Comparison of ENCODE assay signal across 21 mouse cellular contexts in genomic region chr1:160330222-160330621, GRCm38 (mm10).
DNase-seq lines count a peak whose midpoint lies in the region; ATAC-seq and TF ChIP-seq lines count a peak whose summit lies in the region.
"Had no signal": no experiment of that assay in that cellular context is flagged by ENCODE, and none has a peak within 500 bp of the region (broad histone marks: within the 10 kb centered on the region; RNA-seq: fewer than 3 reads in every experiment).

No protein-coding gene starts in this region.

- H3K9ac ChIP-seq in liver, embryonic 11.5 days (ENCODE audit: low read depth, low read length): no peak overlapping the region; the same call in 1 of the 2 replicates
- H3K9ac ChIP-seq: heart, embryonic 13.5 days; hindbrain, embryonic 14.5 days; kidney, embryonic 15.5 days; limb, embryonic 15.5 days had no signal

- no peaks in the 10 kb centered on the region for H3K9me3 ChIP-seq in liver, embryonic 11.5 days (ENCODE audit: control insufficient read depth, low read length)
- no peaks in the 10 kb centered on the region for H3K9me3 ChIP-seq in midbrain, embryonic 10.5 days (replicated peaks)
- H3K9me3 ChIP-seq: heart, embryonic 13.5 days; kidney, embryonic 15.5 days; limb, embryonic 15.5 days had no signal

- peak in 1 of 2 experiments; percentile 5 for DNase-seq in left cerebral cortex, adult 2 months (ENCODE audit: extremely low spot score in 1 of 2, low spot score in 2 of 2)
- no peak for DNase-seq in left cerebral cortex, postnatal 36 days (ENCODE audit: low spot score in 2 of 2)
- peak; percentile 60 for DNase-seq in c-Kit-positive CD71-positive TER-119-positive erythroid progenitor cells, embryonic 14.5 days (ENCODE audit: low spot score)
- no peak for DNase-seq in liver, embryonic 11.5 days (ENCODE audit: low spot score)
- no peak for DNase-seq in midbrain, embryonic 10.5 days (ENCODE audit: low spot score)
- no peak for DNase-seq in adrenal gland, adult 2 months
- no peak for DNase-seq in heart, adult 8-10 months (ENCODE audit: low spot score)
- DNase-seq: adrenal gland, postnatal 10 days; cerebellum, adult 11 months; cerebellum, postnatal 14 days; gastrocnemius, postnatal 36 days; thymus, postnatal 36 days had no signal

- peak; percentile 90 for ATAC-seq in liver, embryonic 11.5 days (replicated peaks; ENCODE audit: low FRiP score)
- ATAC-seq in megakaryocyte, adult 5-6 weeks (ENCODE audit: poor library complexity, severe bottlenecking): peak; percentile 43
- ATAC-seq: forebrain, embryonic 14.5 days; intestine, embryonic 16.5 days; lung, postnatal 0 days had no signal

- H3K4me1 ChIP-seq in liver, embryonic 11.5 days (replicated peaks; ENCODE audit: control insufficient read depth, insufficient read depth, low read length): peaks cover 28% of the 10 kb centered on the region
- no peaks in the 10 kb centered on the region for H3K4me1 ChIP-seq in midbrain, embryonic 10.5 days
- H3K4me1 ChIP-seq: limb, embryonic 15.5 days had no signal

- no peak for TF ChIP-seq CTCF in left cerebral cortex, adult 2 months (IDR thresholded peaks at IDR 0.05)

- H3K4me3 ChIP-seq in left cerebral cortex, adult 2 months: no peak overlapping the region
- no peak overlapping the region for H3K4me3 ChIP-seq in liver, embryonic 11.5 days (ENCODE audit: low read depth, low read length)
- no peak overlapping the region for H3K4me3 ChIP-seq in midbrain, embryonic 10.5 days
- H3K4me3 ChIP-seq: heart, embryonic 13.5 days; kidney, embryonic 15.5 days; limb, embryonic 15.5 days had no signal

- 18% methylated on average over 2 of the region's 2 CpGs for WGBS in liver, embryonic 11.5 days
- WGBS in midbrain, embryonic 10.5 days: 69% methylated on average over 2 of the region's 2 CpGs

- intact Hi-C loops in left cerebral cortex, adult 2 months (cut with DNase I): loop anchor here (2.0 kb wide), 1 partner anchor 31 kb away; no protein-coding TSS in a partner anchor
- intact Hi-C loops in left cerebral cortex, postnatal 36 days (cut with DNase I): loop anchor here (5.0 kb wide), 1 partner anchor 38 kb away; no protein-coding TSS in a partner anchor

- H3K36me3 ChIP-seq in liver, embryonic 11.5 days (ENCODE audit: control insufficient read depth, insufficient read depth, low read length): no peaks in the 10 kb centered on the region
- no peaks in the 10 kb centered on the region for H3K36me3 ChIP-seq in midbrain, embryonic 10.5 days
- H3K36me3 ChIP-seq: heart, embryonic 13.5 days; kidney, embryonic 15.5 days; limb, embryonic 15.5 days had no signal

- peak overlapping the region; percentile 49 for H3K4me2 ChIP-seq in liver, embryonic 11.5 days
- H3K4me2 ChIP-seq: heart, embryonic 13.5 days; hindbrain, embryonic 14.5 days; kidney, embryonic 15.5 days; limb, embryonic 15.5 days had no signal

- no peaks in the 10 kb centered on the region for H3K27me3 ChIP-seq in liver, embryonic 11.5 days (replicated peaks; ENCODE audit: control insufficient read depth, insufficient read depth, low read length)
- no peaks in the 10 kb centered on the region for H3K27me3 ChIP-seq in midbrain, embryonic 10.5 days (ENCODE audit: low read depth, poor library complexity, severe bottlenecking)
- H3K27me3 ChIP-seq: CH12.LX; heart, embryonic 13.5 days; kidney, embryonic 15.5 days; limb, embryonic 15.5 days had no signal

- peak overlapping the region; percentile 12 for H3K27ac ChIP-seq in left cerebral cortex, adult 2 months
- peak overlapping the region; percentile 79 for H3K27ac ChIP-seq in liver, embryonic 11.5 days (ENCODE audit: low read depth, low read length)
- H3K27ac ChIP-seq in midbrain, embryonic 10.5 days (replicated peaks): no peak overlapping the region
- H3K27ac ChIP-seq: heart, embryonic 13.5 days; hindbrain, embryonic 14.5 days; kidney, embryonic 15.5 days; limb, embryonic 15.5 days had no signal
